Mouse (Mus musculus): ENCODE results near the gene Anks1b. TPM values are rescaled to one million over a fixed set of nuclear protein-coding genes. Genes with fewer than 3 reads are reported as not detected.

Anks1b gene
- total RNA-seq, 1 experiment from 2014 or later: not detected

DNA sequence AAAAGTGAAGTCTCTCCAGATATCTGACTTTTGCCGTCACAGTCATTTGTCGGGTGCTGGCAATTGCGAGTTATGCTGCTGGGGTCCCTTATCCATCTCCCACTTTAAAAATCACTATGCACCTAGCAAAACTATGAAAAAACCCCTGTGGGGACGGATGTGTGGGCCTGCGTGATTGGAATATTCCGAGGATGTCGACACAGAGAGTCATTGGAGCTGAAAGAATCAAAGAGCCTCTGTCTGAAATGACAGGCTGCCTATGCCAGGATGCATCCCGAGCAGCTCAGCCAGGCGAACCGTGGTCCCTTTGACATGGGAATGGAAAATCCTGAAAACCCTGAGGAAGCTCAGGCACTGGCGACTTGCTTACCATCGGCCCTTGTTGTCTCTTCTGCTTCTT, 825.9 kb downstream of the Anks1b start:
- no peak for ATAC-seq (replicated peaks; ENCODE audit: low read depth, poor library complexity, severe bottlenecking)

DNA sequence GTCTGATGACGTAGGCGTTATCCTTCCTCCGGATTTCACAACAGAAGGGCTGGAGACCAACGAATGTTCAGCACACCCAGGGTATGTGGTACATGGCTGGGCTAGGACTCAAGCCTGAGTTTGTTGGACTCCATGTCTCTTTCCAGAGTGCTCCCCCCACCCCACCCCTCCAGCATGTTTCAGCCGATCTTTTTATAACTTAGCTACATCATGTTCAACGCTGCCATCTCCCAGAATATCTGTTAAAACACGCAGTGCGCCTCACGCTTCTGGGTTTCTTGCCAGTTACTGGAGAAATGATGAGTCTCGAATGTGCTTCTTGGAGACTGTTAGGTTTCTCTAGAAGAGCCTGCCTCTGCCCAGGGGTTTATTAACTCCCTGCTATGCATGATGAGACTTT, 831.3 kb downstream of the Anks1b start:
- ATAC-seq (replicated peaks; ENCODE audit: low read depth, poor library complexity, severe bottlenecking): no peak

- no peak for ATAC-seq (replicated peaks; ENCODE audit: low read depth, poor library complexity, severe bottlenecking)
These were observed 835.7 kb downstream of the Anks1b start for GRCm38 (mm10) chr10:90708822-90709601.

GRCm38 (mm10) chr10:90709602-90709931, 836.3 kb downstream of the Anks1b start:
- no peak for ATAC-seq (replicated peaks; ENCODE audit: low read depth, poor library complexity, severe bottlenecking)

GRCm38 (mm10) chr10:90717961-90718360, 844.7 kb downstream of the Anks1b start:
- no peak for ATAC-seq (replicated peaks; ENCODE audit: low read depth, poor library complexity, severe bottlenecking)

DNA sequence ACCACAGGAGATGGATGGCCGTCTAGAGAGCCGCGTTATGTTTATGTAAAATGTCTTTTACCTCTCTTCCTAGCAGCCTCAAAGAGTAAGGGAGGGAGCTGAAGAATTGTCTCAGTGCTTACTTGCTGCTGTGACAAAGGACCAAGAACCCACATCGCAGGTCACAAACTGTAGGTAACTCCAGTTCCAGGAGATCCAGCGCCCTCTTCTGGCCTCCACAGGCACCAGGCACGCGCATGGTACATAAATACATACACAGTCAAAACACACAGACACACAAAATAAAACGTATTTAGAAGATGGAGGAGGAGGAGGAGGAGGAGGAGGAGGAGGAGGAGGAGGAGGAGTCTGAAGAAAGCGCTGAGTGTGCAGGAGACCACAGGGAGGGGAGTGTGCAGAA, 845.4 kb downstream of the Anks1b start:
- no peak for ATAC-seq (replicated peaks; ENCODE audit: low read depth, poor library complexity, severe bottlenecking)

- ATAC-seq (replicated peaks; ENCODE audit: low read depth, poor library complexity, severe bottlenecking): no peak
These were observed 846.7 kb downstream of the Anks1b start for GRCm38 (mm10) chr10:90719996-90720395.

- ATAC-seq (replicated peaks; ENCODE audit: low read depth, poor library complexity, severe bottlenecking): no peak
These were observed 849.8 kb downstream of the Anks1b start for GRCm38 (mm10) chr10:90723071-90723494.

GRCm38 (mm10) chr10:90723941-90724341, 850.6 kb downstream of the Anks1b start:
- ATAC-seq (replicated peaks; ENCODE audit: low read depth, poor library complexity, severe bottlenecking): no peak

- no peak for ATAC-seq (replicated peaks; ENCODE audit: low read depth, poor library complexity, severe bottlenecking)
These were observed 851.6 kb downstream of the Anks1b start for GRCm38 (mm10) chr10:90724931-90725330.

DNA sequence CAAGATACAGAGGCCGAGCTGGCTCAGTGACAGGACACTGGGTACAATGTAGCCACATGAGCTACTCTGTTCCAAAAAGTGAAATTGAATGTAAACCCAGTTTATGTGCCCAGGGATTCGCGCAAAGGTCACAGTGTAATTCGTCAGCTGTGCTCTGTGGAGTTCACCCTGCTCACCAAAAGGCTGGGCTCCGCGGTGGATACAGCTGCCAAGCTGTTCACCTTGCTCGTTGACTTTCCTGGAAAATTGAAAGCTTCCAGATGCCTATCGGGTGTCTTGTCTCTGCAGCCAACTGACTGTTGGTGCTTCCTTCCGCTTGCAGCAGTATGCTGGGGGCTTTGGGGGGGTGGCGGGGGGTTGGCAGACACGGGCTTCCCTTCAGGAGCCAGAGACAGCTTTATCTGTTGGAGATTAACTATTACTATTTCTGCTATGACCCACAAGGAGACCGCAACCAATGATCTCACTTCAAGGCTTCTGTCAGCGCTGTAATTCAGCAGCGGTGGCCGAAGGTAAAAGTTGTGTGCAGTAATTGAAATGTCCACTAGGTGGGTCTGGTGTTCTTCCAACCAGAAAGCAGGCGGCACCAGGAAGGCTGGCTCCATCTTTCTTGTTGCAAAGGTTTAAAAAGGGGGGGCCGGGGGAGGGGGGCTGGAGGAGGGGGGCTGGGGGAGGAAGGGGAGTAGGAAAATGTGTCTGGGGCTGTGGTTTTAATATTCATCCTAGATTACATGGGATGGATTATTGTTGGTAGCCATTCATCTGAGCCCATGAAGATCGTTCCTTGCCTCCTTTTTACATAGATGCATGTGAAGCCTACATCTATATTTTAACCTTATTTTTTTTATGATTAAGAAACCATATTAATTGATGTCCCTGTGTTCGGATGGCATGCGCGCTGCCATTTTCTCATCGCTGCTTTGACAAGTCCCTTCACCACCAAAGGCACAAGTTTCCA, 855.4 kb downstream of the Anks1b start:
- peak; percentile 91 for ATAC-seq (replicated peaks; ENCODE audit: low read depth, poor library complexity, severe bottlenecking)

DNA sequence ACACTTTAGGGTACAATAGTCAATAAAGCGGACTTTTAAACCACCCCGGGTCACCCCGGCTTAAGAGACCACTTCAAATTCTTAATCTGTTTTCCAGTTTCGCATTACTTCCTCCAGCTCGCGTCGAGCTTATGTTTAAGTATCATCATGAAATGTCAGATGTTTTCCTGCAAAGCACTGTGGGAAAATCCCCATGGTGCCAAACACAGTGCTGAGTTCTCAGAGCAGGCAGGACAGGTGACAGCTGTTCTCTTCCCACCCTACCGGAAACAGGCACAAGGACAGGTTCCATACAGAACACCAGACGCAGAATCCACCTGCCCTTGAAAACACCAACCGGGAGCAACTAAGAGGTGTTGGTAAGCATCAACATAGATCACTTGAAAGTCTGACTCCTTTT, 856.2 kb downstream of the Anks1b start:
- ATAC-seq (replicated peaks; ENCODE audit: low read depth, poor library complexity, severe bottlenecking): no peak

- ATAC-seq (replicated peaks; ENCODE audit: low read depth, poor library complexity, severe bottlenecking): no peak
These were observed 859.5 kb downstream of the Anks1b start for GRCm38 (mm10) chr10:90732823-90733222.

- 0 out of 2 replicates have a peak, but pooled peaks have one; percentile 43 for ATAC-seq (replicated peaks; ENCODE audit: low read depth, poor library complexity, severe bottlenecking)
These were observed 860.3 kb downstream of the Anks1b start for GRCm38 (mm10) chr10:90733632-90734031.

DNA sequence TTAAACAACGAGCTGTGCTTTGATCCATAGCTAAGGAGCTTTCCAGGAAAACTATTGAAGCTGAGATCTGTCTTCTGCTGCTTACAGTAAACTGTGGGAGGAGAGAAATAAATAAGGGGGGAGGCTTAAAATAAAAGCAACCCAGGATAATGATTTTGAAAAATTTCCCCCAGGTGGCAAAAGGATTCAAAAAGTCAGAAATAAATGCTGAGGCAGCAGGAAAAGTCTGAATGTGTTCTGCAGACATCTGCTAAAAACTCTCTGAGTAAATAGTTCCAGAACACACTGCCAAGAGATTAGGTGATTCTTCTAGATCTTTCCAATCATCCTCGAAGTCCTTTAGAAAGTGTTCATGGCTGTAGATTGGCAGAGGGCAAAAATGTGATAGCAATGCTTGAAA, 865.2 kb downstream of the Anks1b start:
- ATAC-seq (replicated peaks; ENCODE audit: low read depth, poor library complexity, severe bottlenecking): no peak

DNA sequence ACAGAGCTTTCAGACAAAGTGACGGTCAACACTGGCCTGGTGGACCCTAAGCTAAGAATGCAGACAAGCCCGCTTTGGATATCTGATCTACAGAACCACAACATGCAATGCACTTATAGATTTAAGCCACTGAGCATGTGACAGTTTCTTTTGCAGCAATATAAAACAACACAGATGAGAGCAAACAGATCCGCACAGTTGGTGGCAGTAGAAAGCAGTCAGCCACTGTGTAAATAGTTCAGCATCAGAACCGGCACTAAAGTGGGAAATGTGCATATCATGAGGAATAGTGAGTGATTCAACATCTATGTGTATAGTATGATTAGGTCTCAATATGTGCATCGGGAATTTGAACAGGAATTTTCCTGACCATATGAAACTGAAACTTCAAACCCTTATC, 867.6 kb downstream of the Anks1b start:
- no peak for ATAC-seq (replicated peaks; ENCODE audit: low read depth, poor library complexity, severe bottlenecking)

DNA sequence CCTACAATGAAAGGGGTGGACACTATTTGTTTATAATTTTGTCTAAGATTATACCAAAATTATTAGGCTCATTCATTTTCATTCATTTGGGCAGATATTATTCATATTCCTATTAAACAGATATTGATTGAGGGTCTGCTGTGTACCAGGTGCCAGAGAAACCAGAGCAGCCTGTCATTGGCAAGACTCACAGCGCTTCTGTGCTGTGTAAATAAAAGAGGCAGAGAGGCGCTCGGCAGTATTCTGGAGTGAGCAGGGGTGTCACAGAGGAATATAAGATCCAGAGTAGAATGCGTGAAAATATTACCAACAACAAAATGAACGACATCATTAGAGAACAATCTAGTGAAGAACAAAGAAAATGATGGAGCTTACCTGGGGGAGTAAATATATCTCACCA, 878.6 kb downstream of the Anks1b start:
- ATAC-seq (replicated peaks; ENCODE audit: low read depth, poor library complexity, severe bottlenecking): no peak

- ATAC-seq (replicated peaks; ENCODE audit: low read depth, poor library complexity, severe bottlenecking): no peak
These were observed 879.8 kb downstream of the Anks1b start for GRCm38 (mm10) chr10:90753106-90753505.

GRCm38 (mm10) chr10:90757773-90758172, 884.5 kb downstream of the Anks1b start:
- no peak for ATAC-seq (replicated peaks; ENCODE audit: low read depth, poor library complexity, severe bottlenecking)

DNA sequence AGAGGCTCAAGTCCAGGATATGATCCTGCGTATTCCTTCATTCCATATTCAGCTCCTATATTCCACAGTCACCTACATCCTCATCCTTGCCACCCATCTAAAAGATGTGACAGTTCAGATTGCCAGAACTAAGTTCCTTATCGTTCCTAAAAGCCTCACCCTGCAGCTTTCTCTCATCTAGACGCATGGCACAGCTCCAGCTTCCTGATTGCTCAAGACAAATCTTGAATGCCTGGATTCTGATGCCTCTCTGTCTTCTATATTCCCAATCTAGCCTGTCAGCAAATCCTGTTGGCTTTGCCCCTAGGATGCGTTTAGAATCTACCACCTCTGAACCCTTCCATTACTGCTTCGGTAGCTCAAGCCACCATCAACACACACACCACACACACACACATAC, 886.6 kb downstream of the Anks1b start:
- ATAC-seq (replicated peaks; ENCODE audit: low read depth, poor library complexity, severe bottlenecking): no peak

DNA sequence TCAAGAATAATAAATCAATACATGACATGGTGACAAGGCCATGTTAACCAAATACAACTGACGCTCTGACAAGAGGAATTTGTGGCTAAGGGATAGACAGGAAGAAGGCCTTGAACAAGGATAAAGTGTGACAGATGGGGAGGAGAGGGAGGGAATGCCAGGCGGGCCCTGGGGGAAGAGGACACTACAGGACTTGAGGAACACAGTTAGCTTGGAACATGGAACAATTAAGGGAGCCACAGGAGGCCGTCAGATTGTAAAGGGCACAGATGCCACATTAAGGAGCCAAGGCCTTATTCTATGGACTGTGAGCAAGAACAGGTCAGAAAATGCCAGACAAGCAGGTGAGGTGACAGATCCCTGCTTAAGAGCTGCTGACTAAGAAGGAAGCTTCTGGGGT, 893.0 kb downstream of the Anks1b start:
- no peak for ATAC-seq (replicated peaks; ENCODE audit: low read depth, poor library complexity, severe bottlenecking)

All from common myeloid progenitor, adult 5-6 weeks (primary cell).